Comparison of ENCODE assay signal across 12 mouse cellular contexts in the genomic region with DNA sequence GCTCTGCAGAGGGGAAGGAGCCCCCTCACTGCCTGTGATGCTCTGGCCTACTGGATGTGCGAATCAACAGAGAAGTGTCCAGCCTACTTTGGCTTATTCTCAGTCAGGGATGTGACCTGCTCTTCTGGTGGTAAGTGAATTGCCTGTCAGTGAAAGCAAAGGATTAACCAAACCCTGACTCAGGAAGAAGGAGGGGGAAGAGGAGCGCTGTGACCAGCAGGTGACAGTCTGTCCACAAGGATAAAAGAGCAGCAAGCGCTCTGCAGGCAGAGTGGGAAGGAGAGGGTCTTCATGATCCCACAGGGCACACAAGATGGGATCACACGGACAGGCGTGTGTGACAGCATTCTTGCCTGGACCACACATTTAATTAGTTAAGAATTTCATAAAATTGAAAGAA. TPM values are rescaled to one million over a fixed set of nuclear protein-coding genes. Genes with fewer than 3 reads are reported as not detected.
DNase-seq lines count a peak whose midpoint lies in the region; ATAC-seq and TF ChIP-seq lines count a peak whose summit lies in the region.
"Had no signal": no experiment of that assay in that cellular context is flagged by ENCODE, and none has a peak within 500 bp of the region (broad histone marks: within the 10 kb centered on the region; RNA-seq: fewer than 3 reads in every experiment).

No protein-coding gene starts in this region.

- H3K27me3 ChIP-seq in kidney, postnatal 0 days (ENCODE audit: insufficient read depth, low read length): no peaks in the 10 kb centered on the region
- no peaks in the 10 kb centered on the region for H3K27me3 ChIP-seq in stomach, postnatal 0 days (ENCODE audit: control insufficient read depth, insufficient read depth, low read length)

- no peak overlapping the region for H3K4me2 ChIP-seq in kidney, postnatal 0 days (ENCODE audit: low read length)
- no peak overlapping the region for H3K4me2 ChIP-seq in stomach, postnatal 0 days (replicated peaks; ENCODE audit: low read depth)
- H3K4me2 ChIP-seq: forebrain, embryonic 13.5 days; heart, embryonic 11.5 days; limb, embryonic 15.5 days; midbrain, embryonic 12.5 days had no signal

- peak; percentile 31 for DNase-seq in embryo, embryonic 10 days (ENCODE audit: low spot score)
- no peak for DNase-seq in embryo, embryonic 9.5 days (ENCODE audit: extremely low spot score)
- peak; percentile 25 for DNase-seq in kidney, postnatal 0 days (ENCODE audit: low spot score)
- no peak for DNase-seq in kidney, adult 18-20 months
- DNase-seq in testis, postnatal 10 days (ENCODE audit: low spot score): peak; percentile 35
- DNase-seq in testis, postnatal 14 days (ENCODE audit: low spot score): no peak
- DNase-seq in stomach, postnatal 0 days (ENCODE audit: low spot score): no peak
- DNase-seq in frontal cortex, postnatal 14 days (ENCODE audit: low spot score in 2 of 2): no peak

- no peaks in the 10 kb centered on the region for H3K9me3 ChIP-seq in kidney, postnatal 0 days (replicated peaks; ENCODE audit: low read length)
- H3K9me3 ChIP-seq in stomach, postnatal 0 days (ENCODE audit: control insufficient read depth, low read length): no peaks in the 10 kb centered on the region
- H3K9me3 ChIP-seq: forebrain, embryonic 13.5 days; limb, embryonic 15.5 days; midbrain, embryonic 12.5 days had no signal

- no peak overlapping the region for H3K9ac ChIP-seq in kidney, postnatal 0 days (ENCODE audit: low read depth, low read length)
- no peak overlapping the region for H3K9ac ChIP-seq in stomach, postnatal 0 days (ENCODE audit: low read length)
- H3K9ac ChIP-seq: forebrain, embryonic 13.5 days; limb, embryonic 15.5 days; midbrain, embryonic 12.5 days had no signal

- no peak overlapping the region for H3K4me3 ChIP-seq in kidney, postnatal 0 days (replicated peaks; ENCODE audit: low read depth, low read length)
- no peak overlapping the region for H3K4me3 ChIP-seq in stomach, postnatal 0 days (ENCODE audit: low read depth, low read length)
- H3K4me3 ChIP-seq: forebrain, embryonic 13.5 days; limb, embryonic 15.5 days; midbrain, embryonic 12.5 days had no signal

- no peaks in the 10 kb centered on the region for H3K4me1 ChIP-seq in kidney, postnatal 0 days (replicated peaks; ENCODE audit: insufficient read depth, low read length)
- no peaks in the 10 kb centered on the region for H3K4me1 ChIP-seq in stomach, postnatal 0 days (replicated peaks; ENCODE audit: control insufficient read depth, insufficient read depth)
- H3K4me1 ChIP-seq: forebrain, embryonic 13.5 days; limb, embryonic 15.5 days; midbrain, embryonic 12.5 days had no signal

- no peak for TF ChIP-seq EP300 in stomach, postnatal 0 days (optimal IDR thresholded peaks at IDR 0.05)

- peak; percentile 55 for TF ChIP-seq CTCF in kidney, postnatal 0 days (IDR thresholded peaks at IDR 0.05; ENCODE audit: low read depth)
- peak; percentile 69 for TF ChIP-seq CTCF in stomach, postnatal 0 days (IDR thresholded peaks at IDR 0.05; ENCODE audit: low read depth)

- 47% methylated on average over 5 of the region's 5 CpGs for WGBS in kidney, postnatal 0 days
- WGBS in stomach, postnatal 0 days: 56% methylated on average over 5 of the region's 5 CpGs

- no peak for ATAC-seq in kidney, postnatal 0 days (replicated peaks; ENCODE audit: low FRiP score, low read depth)
- no peak for ATAC-seq in stomach, postnatal 0 days (ENCODE audit: low FRiP score, low TSS enrichment)
- ATAC-seq: forebrain, embryonic 13.5 days had no signal

- H3K36me3 ChIP-seq in kidney, postnatal 0 days (ENCODE audit: insufficient read depth, low read length): no peaks in the 10 kb centered on the region
- H3K36me3 ChIP-seq in stomach, postnatal 0 days (ENCODE audit: control insufficient read depth, insufficient read depth, low read length): no peaks in the 10 kb centered on the region
- H3K36me3 ChIP-seq: limb, embryonic 15.5 days; midbrain, embryonic 12.5 days had no signal

- H3K27ac ChIP-seq in kidney, postnatal 0 days: no peak overlapping the region
- no peak overlapping the region for H3K27ac ChIP-seq in stomach, postnatal 0 days (replicated peaks)
- H3K27ac ChIP-seq: forebrain, embryonic 13.5 days; limb, embryonic 15.5 days; midbrain, embryonic 12.5 days had no signal

RNA-seq across cellular contexts. Expression of a gene that starts 41.0 kb away (rescaled TPM):
- polyA plus RNA-seq in kidney, postnatal 0 days (2015; fragmentation: Nextera tagmentation; extraction: Ambion mirVana): 171 and 194 TPM in 2 replicates
- polyA plus RNA-seq in stomach, postnatal 0 days (2015; fragmentation: Nextera tagmentation; extraction: Ambion mirVana): 163 and 168 TPM in 2 replicates

Comparison
In these comparisons a context has a peak if more than half of its experiments do, and no peak if none do; other contexts are left out.
1. DNase-seq: peak in embryo, embryonic 10 days (single experiment), kidney, postnatal 0 days (single experiment) and testis, postnatal 10 days (single experiment); none in embryo, embryonic 9.5 days (single experiment), kidney, adult 18-20 months (single experiment), testis, postnatal 14 days (single experiment), stomach, postnatal 0 days (single experiment) and frontal cortex, postnatal 14 days (0 of 2).